Comparison of ENCODE assay signal across 7 mouse cellular contexts in genomic region chr5:124540383-124540786, GRCm38 (mm10). TPM values are rescaled to one million over a fixed set of nuclear protein-coding genes. Genes with fewer than 3 reads are reported as not detected.
DNase-seq lines count a peak whose midpoint lies in the region; ATAC-seq lines count a peak whose summit lies in the region.

Gene Tmed2, plus strand, starts transcription at chr5:124540695.

- H3K4me2 ChIP-seq in embryonic facial prominence, embryonic 12.5 days (replicated peaks): peak within 1 kb of the TSS; percentile 60
- peak within 1 kb of the TSS; percentile 72 for H3K4me2 ChIP-seq in limb, embryonic 11.5 days (ENCODE audit: low read depth, severe bottlenecking)
- H3K4me2 ChIP-seq in midbrain, embryonic 14.5 days (ENCODE audit: low read length): peak within 1 kb of the TSS; percentile 71

- peaks cover 10% of the 10 kb centered on the region; the same call in 1 of the 2 replicates for H3K4me1 ChIP-seq in embryonic facial prominence, embryonic 12.5 days
- peaks cover 5% of the 10 kb centered on the region; the same call in 1 of the 2 replicates for H3K4me1 ChIP-seq in limb, embryonic 11.5 days (ENCODE audit: control insufficient read depth, insufficient read depth, low read length)
- peaks cover 7% of the 10 kb centered on the region for H3K4me1 ChIP-seq in midbrain, embryonic 14.5 days (ENCODE audit: control insufficient read depth, insufficient read depth, low read length)

- 1% methylated on average over 35 of the region's 35 CpGs for WGBS in embryonic facial prominence, embryonic 12.5 days
- under 1% methylated on average over 35 of the region's 35 CpGs for WGBS in limb, embryonic 11.5 days
- WGBS in midbrain, embryonic 14.5 days: under 1% methylated on average over 35 of the region's 35 CpGs

- peak within 1 kb of the TSS; percentile 94 for H3K9ac ChIP-seq in embryonic facial prominence, embryonic 12.5 days
- H3K9ac ChIP-seq in limb, embryonic 11.5 days (ENCODE audit: low read length): peak within 1 kb of the TSS; percentile 91
- H3K9ac ChIP-seq in midbrain, embryonic 14.5 days (replicated peaks; ENCODE audit: low read length): peak within 1 kb of the TSS; percentile 76

- DNase-seq in adrenal gland, postnatal 25 days: peak; percentile 94
- DNase-seq in heart, adult 11 months: peak; percentile 100
- peak; percentile 97 for DNase-seq in kidney, adult 18-20 months
- DNase-seq in limb, embryonic 11.5 days (ENCODE audit: low spot score): peak; percentile 94
- peak; percentile 99 for DNase-seq in midbrain, embryonic 14.5 days
- peak; percentile 88 to 90 for DNase-seq in spleen, adult 18-20 months

- peak within 1 kb of the TSS; percentile 97 for H3K4me3 ChIP-seq in embryonic facial prominence, embryonic 12.5 days
- H3K4me3 ChIP-seq in limb, embryonic 11.5 days (ENCODE audit: low read depth, low read length): peak within 1 kb of the TSS; percentile 97
- H3K4me3 ChIP-seq in midbrain, embryonic 14.5 days (replicated peaks; ENCODE audit: low read depth, low read length): peak within 1 kb of the TSS; percentile 86

- peak within 1 kb of the TSS; percentile 88 for H3K27ac ChIP-seq in embryonic facial prominence, embryonic 12.5 days
- peak within 1 kb of the TSS; percentile 74 for H3K27ac ChIP-seq in limb, embryonic 11.5 days (replicated peaks; ENCODE audit: low read depth, low read length)
- peak within 1 kb of the TSS; percentile 74 for H3K27ac ChIP-seq in midbrain, embryonic 14.5 days (replicated peaks; ENCODE audit: low read depth, low read length)

- H3K27me3 ChIP-seq in embryonic facial prominence, embryonic 12.5 days: no peaks in the 10 kb centered on the region
- no peaks in the 10 kb centered on the region for H3K27me3 ChIP-seq in limb, embryonic 11.5 days (ENCODE audit: control insufficient read depth, insufficient read depth, low read length)
- H3K27me3 ChIP-seq in midbrain, embryonic 14.5 days (ENCODE audit: control insufficient read depth, insufficient read depth, low read length): no peaks in the 10 kb centered on the region

- H3K9me3 ChIP-seq in embryonic facial prominence, embryonic 12.5 days: no peaks in the 10 kb centered on the region
- H3K9me3 ChIP-seq in limb, embryonic 11.5 days (ENCODE audit: control insufficient read depth, low read length): no peaks in the 10 kb centered on the region
- H3K9me3 ChIP-seq in midbrain, embryonic 14.5 days (ENCODE audit: control insufficient read depth, low read length): no peaks in the 10 kb centered on the region

- ATAC-seq in embryonic facial prominence, embryonic 12.5 days (ENCODE audit: insufficient number of reproducible peaks, insufficient read depth, low FRiP score, low TSS enrichment): peak; percentile 90
- peak; percentile 91 for ATAC-seq in limb, embryonic 11.5 days (ENCODE audit: insufficient number of reproducible peaks, low FRiP score, low TSS enrichment, low read depth)
- ATAC-seq in midbrain, embryonic 14.5 days (ENCODE audit: low FRiP score, low TSS enrichment): peak; percentile 96

- peaks cover 14% of the 10 kb centered on the region for H3K36me3 ChIP-seq in embryonic facial prominence, embryonic 12.5 days
- H3K36me3 ChIP-seq in limb, embryonic 11.5 days (ENCODE audit: control insufficient read depth, insufficient read depth, low read length): peaks cover 14% of the 10 kb centered on the region
- peaks cover 25% of the 10 kb centered on the region for H3K36me3 ChIP-seq in midbrain, embryonic 14.5 days (ENCODE audit: control insufficient read depth, insufficient read depth, low read length)

RNA-seq across cellular contexts. Expression of gene Tmed2, which starts in this region (rescaled TPM):
- 186 and 197 TPM in 2 replicates for total RNA-seq in adrenal gland, postnatal 25 days (2021)
- polyA plus RNA-seq in embryonic facial prominence, embryonic 12.5 days (2016; fragmentation: Nextera tagmentation; extraction: Ambion mirVana): 453 and 479 TPM in 2 replicates
- 501 and 517 TPM in 2 replicates for polyA plus RNA-seq in limb, embryonic 11.5 days (2014; fragmentation: Nextera tagmentation; extraction: Ambion mirVana)
- polyA plus RNA-seq in midbrain, embryonic 14.5 days (2014; fragmentation: Nextera tagmentation; extraction: Ambion mirVana): 327 and 369 TPM in 2 replicates

Comparison
In these comparisons a context has a peak if more than half of its experiments do, and no peak if none do; other contexts are left out.
1. Peak in every context shown above with its lines: DNase-seq, ATAC-seq, H3K4me3 ChIP-seq and H3K27ac ChIP-seq.